Mouse (Mus musculus) ES-Bruce4 (cell line): Measurements from ENCODE around the gene Slc6a11.

Source experiments
- CTCF ChIP-seq: IDR thresholded peaks from one replicate; pipeline ENCODE4 v1.8.1; 2011; ENCODE audit warnings: low read depth, low read length
- EP300 ChIP-seq: IDR thresholded peaks from 2 replicates; pipeline ENCODE4 v1.6.1; 2011; ENCODE audit warnings: low read depth, low read length; ENCODE audit not compliant: insufficient read depth
- POLR2A ChIP-seq: IDR thresholded peaks from one replicate; pipeline ENCODE4 v1.8.1; 2011; ENCODE audit warnings: low read length; ENCODE audit not compliant: insufficient read depth

DNA sequence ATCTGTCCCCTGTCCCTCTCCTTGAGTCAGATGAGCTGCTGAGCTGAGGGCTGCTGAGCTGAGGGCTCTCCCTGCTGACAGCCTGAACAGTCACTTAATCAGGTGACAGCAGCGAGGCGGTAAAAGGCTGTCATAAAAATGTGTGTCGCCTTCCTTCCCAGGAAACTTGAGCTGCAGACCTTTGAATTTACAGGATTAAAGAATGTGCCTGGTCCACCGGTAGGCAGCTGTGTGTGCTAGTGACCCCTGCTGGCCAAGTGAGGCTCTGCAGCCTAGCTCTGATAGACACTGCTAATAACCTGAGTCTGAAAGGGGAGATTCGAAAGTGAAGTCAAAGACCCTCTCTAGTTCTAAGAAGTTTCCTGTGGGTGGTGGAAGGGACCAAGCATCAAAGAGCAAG is 119.3 kb downstream of the Slc6a11 start:
- TF ChIP-seq CTCF (peak; percentile 98), POLR2A (no peak), EP300 (no peak)
